Mouse (Mus musculus): Measurements from ENCODE around the gene Dennd1b.

Gene Dennd1b

DNA sequence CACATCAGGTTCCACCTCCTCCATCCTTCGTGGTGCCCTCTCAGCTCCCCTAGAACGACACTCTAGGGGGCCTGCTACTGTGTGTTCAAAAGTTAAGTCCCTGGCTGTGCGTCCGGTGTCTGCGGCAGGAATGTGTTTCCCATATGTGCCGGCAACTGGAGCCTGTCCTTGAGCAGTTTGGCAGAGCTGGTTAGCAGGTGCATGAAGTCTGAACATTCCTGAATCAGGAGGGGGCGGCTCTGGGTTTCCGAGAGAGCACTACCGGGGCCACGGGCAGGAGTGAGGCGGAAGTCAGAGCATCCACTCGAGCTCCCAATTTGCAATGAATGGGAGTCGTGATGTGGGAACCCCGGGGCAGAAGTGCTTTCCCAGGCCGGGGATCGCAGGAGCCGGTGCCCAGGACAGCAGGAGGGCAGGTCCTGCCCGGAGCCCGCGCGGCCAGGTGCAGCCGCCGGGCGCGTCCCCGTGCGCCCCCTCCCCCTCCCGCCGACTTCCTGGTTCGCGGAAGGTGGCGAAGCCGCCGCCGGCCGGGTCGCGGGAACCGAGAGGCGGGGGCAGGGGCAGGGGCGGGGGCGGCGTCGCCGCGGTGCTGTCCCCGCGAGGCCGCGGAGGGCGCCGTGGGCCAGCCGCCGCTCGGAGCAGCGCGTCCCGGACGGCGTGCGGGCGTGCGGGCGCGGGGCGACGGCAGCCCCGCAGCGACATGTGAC, at the start of gene Dennd1b:
TSS of gene Dennd1b (plus strand) at position 275 of the 707 bp plus-strand sequence.
- DNase-seq: peak; percentile 76 to 90

DNA sequence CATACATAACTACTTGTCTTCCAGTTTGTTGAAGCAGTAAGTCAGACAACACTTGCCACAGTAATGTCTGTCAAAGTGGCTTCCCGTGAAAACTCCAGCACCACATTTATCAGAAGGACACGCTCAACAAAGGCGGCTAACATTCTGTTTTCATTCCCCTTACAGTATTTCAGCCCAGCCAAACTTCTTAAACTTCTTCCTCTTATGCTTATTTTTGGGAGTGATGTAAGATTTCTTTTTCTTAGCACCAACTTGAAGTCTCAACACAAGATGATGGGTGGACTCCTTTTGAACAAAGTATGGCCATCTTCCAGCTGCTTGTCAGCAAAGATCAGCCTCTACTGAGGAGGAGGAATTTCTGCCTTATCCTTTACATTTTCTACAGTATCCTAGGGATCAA, 47.6 kb upstream of the Dennd1b start:
- DNase-seq: no peak

DNA sequence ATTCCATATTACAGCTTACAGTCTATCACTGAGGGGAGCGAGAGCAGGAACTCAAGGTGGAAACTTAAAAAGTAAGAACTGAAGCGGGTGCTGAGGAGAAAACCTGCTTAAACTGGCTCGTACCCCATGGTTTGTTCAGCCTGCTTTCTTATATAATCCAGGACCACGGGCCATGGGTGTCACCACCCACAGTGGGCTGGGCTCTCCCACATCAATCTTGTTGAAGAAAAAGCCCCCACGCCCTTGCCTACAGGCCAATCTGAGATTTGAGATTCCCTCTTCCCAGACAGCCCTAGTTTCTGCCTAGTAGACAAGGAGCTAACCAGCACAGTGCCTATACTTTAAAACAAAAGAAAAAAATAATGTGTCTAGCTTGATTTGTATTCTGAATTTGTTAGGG, 43.6 kb upstream of the Dennd1b start:
- no peak for DNase-seq

DNA sequence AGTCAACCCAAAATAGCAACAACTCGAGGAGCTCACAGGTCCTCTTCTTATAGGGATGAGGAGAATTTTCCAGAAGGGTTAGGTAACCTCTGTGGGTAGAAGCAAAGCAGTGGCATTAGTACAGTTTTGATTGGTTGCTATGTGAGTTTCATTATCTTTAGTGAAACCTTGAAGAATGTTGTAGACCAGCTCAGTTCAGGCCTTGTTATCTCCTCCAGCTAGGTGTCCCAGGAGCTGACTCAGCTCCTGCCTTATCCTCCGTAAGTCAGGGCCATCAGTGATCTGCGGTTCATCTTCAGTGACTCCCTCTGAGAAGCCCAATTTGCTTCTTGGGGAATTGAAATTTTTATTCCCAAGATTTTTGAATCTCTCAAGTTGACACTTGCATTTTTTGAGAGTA, 43.2 kb upstream of the Dennd1b start:
- no peak for DNase-seq

DNA sequence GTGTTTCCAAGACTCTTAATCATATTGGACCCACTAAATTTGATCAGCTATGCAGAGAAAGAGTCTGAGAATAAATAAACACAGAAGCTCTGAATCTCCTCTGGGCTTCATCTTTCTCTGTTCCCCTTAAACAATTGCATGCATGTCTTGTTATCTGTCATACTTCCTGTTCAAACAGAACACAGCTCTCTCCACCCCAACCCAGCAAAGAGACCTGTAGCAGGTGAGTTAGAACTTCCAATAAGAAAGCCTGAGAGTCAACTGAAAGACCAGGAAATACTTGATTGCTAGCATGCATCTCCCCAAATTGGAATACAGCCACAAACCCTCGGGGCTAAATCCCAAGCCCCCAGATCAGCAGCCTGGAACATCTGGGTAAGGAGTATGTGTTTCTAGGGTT, 42.4 kb upstream of the Dennd1b start:
- DNase-seq: no peak

DNA sequence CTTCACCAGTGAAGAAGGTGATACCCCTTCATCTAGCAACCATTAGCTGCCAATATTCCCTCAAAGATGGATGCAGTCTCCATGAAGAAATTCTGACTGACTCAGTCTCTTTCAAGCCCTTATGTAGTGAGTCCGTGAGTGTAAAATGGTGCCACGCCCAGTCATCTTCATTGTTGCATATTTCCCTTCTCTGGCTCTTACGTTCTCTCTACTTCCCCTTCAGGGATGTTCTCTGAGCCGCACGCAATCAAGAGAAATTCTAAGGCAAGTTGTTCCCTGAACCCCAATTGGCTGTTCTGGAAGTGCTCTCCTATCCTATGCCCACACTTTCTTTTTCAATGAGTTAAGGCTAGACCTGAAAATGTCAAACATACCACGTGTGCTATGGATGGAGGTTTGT, 40.3 kb upstream of the Dennd1b start:
- no peak for DNase-seq

DNA sequence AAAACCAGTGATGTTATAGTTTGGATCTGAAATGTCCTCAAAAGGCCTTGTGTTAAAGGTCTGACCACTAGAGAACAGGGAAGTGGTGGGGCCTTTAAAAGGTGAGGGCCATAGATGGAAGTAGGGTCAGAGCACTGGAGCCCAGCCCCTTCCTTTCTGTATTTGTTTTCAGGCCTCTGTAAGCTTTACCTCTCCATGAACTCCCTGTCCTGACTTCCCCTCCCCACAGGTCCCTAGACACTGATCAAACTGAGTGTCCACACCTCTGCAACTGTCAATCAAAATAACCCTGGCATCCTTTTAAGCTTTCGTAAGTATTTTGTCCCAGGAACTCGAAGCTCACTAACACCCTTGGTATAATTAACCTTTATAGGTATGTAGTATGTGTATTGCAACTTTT, 39.0 kb upstream of the Dennd1b start:
- DNase-seq: no peak

DNA sequence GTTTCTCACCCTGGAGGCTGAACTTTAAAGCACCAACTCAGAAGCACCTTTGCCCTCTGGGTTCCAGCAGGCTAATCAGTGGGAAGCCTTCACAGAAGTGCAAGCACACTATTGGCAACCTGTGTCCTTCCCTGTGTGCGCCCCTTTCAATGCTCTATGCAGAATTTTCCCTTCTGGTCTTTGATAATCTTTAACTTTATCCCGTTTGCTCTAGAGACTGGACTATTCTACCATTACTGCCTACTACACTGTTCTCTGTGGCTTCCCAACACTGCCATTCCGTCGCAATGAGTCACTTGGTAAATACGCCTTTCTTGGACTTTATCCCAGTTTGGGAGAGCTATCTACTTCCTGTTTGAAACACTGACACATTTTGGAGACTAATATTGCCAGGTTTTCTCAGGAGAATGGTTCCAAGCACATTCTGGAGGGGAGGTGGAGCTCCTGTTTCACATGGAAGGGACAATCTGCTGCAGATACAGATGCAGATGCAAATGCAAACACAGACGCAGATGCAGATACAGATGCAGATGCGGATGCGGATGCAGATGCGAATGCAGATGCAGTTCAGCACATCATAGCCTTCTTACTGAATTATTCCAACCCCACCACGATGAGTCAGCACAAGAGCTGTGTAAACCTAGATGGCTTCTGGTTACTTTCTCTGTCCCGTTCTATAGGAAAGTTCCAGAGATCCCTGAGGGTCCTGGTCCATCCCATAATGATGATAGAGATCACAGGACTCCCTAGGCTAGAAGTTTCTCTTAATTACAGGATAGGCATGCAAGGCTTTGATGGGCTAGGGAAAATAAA, 34.4 kb upstream of the Dennd1b start:
- peak; percentile 64 to 90 for DNase-seq

DNA sequence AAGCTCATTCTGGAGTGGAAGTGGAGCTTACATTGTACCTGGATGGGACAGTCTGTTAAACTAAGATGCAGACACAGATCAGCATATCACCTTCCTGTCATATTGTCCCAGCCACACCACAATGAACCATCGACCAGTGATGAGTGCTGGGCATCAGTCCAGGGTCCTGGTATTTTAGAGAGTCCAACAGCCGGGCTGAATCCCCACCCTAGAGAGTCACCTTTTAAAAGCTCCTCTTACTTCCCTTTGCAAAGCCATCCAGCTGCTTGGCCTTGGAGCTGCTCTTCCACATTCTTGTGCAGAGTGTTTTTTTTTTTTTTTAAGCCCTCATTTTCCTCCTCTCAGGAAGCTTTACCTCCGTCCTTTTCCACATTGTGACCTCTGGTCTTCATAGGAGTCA, 33.2 kb upstream of the Dennd1b start:
- DNase-seq: peak in 1 of 2 experiments; percentile 6

DNA sequence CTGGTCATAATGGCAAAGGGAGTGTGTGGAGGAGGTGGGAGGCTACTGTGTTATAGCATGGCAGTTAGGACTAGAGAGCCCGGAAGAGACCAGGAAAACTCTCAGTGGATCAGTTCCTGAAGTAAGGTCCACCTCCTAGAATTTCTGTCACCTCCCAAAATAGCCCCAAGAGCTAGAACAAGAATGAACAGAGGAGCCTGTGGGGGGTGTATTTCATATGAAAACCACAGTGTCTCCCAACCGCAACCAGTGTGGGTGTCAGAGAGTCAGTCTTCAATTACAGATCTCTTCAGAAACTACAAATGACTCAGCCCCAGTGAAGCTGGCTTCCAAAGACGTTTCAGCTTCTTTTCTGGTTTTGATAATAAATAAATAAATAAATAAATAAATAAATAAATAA, 32.4 kb upstream of the Dennd1b start:
- no peak for DNase-seq

DNA sequence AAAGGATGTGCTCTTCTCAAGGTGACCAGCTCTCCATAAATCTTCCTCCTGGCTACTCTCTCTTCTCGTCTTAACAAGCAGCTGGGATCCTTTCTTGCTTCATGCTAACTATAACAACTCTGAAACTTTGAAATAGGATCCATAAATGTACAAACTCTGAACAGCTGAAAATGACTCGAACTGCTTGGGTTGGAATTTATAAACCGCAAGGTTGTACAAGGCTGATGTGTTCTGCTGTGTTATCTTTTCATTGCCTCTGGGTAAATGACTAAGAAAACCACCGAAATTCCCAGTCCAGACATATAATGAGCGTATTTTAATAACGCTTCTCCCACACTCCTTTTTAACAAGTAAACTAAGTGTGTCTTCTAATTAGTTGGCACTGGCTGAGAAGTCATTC, 27.1 kb upstream of the Dennd1b start:
- DNase-seq: no peak

DNA sequence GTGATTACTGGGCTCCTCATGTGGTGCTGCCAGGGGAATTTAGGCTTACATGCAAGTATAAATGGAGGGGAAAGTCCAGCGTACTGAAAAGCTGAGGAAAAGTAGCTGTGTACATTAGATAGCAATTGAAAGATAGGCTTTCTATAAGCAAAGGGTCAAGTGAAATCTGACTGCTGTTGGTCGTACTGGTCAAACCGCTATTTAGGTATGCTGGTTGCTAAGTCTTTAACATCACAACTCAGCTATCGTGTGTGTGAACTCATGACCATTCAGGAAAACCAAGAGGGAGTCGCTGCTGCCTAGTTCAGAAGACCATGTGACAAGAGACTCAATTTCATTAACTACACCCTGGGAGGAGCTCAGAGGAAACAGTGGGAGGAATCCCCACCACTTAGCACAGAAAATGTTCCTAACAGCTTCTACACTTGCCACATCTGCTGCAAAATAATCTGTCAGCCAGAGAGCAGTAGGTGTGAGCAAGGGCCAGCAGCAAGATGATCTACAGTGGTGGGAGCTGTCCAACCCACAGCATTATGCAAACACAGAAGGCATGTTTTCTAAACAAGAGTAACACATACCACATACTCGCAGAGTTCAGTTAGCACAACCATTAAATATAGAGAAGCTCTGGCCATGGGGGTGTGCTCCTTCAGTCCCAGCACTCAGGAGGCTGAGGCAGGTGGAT, 25.4 kb upstream of the Dennd1b start:
- DNase-seq: no peak

DNA sequence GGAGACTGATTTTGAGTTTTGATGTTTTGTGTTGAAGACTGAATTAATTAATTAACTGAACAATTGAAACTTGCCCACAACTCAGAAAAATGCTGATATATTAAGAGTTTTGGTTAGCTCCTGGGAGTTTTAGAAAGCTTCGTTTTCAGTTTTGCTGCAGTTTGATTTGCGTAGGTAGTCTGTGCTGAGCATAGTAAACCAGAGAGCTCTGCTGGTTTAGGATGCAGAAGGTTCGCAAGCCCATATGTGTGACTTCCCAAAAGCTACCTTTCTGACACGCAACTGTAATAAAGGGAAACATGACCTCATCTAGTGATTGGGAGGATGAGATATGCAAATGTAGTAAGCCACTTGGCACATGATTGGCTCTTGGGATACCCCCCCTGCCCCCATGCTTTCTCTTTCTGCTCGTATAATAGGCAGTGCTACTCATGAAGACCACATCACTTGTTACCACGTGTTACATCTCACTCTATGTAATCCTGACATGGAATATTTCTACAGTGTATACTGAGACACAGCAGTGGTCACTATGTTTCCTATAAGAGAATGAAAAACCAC, 23.6 kb upstream of the Dennd1b start:
- no peak for DNase-seq

DNA sequence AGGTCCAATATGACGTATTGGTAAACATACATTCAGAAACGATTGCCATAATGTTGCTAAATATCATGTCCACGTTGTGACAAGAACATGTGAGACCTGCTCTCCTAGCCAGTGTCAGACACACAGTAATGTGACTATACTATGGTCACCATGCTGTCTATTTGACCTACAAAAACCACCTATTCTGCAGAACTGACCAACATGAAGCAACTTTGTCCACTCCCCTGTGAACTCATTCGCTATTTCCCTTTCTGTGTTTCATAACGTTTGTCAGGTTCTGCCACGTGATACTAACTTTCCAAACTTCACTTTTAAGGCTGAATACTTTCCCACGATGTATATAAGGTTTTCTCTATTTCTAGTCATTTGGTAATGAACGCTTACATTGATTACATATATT, 22.8 kb upstream of the Dennd1b start:
- no peak for DNase-seq

DNA sequence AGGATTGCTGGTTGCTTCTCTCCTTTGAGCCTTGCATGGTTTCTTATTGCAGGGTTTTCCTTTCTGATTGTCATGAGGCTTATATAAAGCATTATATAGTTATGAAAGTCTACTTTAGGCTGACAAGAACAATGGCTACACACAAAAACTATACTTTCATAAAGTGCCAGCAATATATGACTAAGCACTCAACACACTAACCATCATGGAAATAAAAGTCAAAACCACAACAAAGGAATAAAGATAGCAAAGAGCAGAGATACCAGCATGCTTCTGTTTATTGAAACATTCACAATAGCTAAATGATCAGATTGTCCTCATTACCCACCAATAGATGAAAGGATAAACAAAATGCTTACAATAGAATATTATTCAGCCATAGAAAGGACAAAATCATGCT, 11.1 kb upstream of the Dennd1b start:
- no peak for DNase-seq

DNA sequence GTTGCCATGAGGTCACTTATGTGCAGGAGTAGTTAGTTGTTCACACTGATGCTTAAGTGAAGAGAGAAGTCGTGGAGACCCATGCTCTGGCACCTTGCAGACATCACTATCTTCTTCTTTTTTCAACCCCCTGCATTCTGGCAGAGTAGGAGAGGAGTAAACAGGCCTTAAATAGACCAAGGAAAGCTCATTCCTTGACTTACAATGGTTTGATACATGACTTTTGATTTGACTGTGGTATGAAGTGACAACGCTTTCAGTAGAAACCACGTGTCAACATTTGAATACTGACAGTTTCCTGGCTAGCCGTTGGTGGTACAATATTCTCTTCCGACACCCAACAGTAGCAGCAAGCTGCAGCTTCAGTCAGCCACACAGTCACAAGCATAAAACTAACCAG, 8.3 kb upstream of the Dennd1b start:
- DNase-seq: no peak

DNA sequence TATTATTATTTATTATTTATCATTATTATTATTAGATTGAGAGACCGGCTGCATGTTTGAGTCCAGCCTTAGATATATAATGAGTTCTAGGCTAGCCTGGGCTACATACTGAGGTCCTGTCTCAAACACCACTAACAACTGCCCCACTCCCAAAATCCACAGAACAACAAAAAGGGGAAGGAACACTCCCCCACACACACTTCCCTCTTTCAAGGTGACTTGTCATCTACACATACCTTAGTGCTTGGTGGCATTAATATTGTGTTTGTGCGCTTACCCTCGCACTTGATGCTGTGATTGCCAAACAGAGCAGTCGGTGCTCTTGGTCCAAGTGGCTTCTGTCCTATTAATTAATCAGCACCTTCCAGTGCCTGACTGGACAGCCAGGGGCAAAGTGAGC, 7.8 kb upstream of the Dennd1b start:
- DNase-seq: no peak

DNA sequence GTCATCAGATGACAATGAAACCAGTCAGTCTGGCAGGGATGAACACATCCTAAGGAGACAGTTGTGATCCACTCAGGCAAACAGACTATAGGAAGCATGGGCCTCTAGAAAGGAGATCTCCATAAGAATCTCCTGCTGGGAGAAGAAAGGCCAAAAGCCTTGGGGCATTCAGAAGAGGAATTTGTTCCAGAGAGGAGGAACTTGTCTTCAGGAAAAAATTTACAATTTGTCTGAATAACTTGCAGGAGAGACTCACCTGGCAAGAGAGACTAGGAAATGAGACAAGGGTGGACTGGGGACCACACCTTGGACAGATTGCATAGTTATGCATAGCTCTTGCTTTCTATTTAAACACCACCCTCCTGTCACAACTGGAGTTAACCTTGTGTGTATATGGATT, 6.7 kb upstream of the Dennd1b start:
- DNase-seq: no peak

DNA sequence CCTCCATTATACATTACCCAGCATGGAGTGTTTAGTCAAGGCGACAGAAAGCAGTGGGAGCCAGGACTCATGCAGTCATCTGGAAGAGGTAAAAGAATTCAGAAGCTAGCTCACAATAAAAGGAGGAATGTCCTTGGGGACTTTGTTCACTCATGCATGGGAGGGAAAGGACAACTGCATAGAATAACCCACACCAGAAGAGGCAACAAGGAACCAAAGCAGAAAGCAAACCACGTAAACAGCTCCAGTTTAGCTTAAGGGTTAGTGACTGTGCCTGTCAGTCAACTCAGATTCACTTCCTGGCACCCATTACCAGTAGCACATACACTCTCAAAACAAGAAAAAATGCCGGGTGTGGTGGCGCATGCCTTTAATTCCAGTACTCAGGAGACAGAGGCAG, 6.1 kb upstream of the Dennd1b start:
- DNase-seq: no peak

DNA sequence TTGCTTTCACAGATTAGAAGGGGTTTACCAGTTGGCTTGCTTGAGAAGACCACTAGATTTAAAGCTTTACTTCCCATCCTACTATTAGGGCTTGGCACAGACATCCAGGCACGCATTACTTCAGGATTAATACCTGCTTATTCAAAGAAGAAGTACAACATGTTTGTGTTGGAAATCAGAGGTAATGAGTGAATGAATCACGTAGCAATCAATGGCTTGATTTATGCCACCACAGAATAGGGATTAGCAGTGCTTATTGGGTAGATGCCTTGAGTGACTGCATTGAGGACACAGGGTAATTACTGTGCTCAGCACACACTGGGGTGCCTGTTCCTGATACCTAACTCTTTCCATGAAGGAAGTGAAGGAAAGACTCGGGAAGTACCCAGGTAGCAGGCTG, 4.4 kb upstream of the Dennd1b start:
- DNase-seq: no peak

DNA sequence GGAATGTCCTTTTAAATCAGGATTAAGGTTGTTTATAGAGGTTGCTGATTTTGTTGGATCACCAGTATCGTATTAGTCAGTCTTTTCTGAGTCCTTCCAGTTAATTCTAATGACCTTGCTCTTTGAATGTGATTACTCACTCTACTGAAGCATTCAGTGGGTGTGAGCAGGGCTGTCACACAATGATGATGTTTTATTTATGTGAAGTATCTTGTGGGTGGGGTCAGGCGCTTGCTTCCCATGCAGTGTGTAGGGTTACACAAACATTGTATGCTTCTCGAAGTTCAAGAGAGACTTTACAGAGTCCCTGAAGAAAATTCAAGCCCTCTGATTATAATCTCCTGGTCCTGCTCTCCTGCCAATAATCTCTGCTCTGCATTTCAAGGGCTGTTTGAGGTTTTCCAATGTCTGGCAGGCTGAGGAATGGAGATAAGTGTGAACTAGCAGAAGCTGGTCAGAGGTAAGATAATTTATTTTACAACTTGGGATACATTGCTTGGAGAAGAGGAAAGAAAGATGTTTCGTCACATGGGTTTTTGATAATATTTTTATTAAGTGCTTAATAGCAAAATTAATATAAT, 3.2 kb upstream of the Dennd1b start:
- DNase-seq: no peak

DNA sequence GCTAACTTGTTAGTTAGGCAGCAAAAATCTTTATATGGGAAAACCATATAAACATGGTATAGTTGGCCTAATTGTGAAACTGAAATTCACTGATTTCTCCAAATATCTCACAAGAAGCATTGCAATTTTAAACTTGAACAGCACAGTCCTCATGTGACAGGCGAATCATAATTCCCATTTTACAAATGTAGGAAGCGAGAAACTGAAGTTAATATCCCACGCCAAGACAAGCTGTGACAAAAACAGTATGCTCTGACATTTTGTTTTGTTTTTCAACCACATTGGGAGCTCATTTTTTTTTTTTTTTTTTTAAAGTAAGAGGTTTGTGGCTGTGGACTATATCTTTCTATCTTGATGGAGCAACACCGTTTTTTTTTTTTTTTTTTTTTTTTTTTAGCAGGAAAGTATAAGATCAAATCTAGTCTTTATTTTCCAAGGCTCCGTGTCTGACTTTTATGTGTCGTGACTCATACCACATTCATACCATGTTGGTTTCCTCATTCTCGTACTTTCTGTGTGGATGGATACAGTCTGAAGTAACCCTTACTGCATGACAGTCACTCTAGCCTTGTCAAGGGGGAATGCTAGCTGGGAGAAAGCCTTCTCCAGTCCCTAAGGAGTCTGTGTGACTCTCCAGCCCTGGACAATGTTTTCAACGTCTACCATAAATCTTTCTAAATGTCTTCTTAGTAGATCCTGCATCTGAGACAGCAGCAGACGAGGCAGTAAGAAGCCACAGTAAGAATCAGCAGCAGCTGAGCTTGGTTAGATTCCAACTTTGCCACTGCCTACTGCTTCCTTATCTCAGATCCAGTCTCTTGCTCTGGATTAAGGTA, 751 bp upstream of the Dennd1b start:
- DNase-seq: no peak

Measured in kidney, postnatal 36 days (tissue).